Mouse (Mus musculus) urinary bladder, postnatal 25 days (tissue): ENCODE results near the gene Gm13023.
"Not testable (repeated sequence)": the region's sequence is repeated elsewhere in the genome, so short reads cannot be mapped to it uniquely, and the experiment has no call there.

ENCODE experiments used
- DNase-seq: peaks from one replicate; pipeline ENCODE4 v3.0.0; 2022; ENCODE audit warnings: low spot score

The Gm13023 gene

GRCm38 (mm10) chr4:143789052-143789451 is at the start of gene Gm13023:
Gene Gm13023, plus strand, starts transcription at chr4:143789352.
- not testable (repeated sequence) for DNase-seq

DNA sequence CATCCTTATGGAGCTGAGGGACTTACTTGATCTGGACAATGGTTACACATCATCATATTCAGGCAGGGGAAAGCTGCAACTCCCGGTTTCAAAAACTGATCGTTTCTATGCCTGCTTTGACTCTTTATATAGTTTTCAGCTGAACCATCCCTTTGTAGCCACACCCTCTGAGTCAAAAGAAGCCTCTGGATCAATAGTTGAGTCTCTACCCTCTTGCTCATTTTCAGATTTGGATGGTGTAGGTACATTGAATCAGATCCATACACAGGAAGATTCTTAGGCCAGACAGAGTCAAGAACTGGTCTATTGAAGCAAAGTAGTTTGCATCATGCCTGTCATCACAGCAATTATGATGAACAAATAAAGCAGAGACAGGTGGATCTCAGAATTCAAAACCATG is 26.8 kb downstream of the Gm13023 start, which contains the start of gene Gm13084:
Gene Gm13084 (minus strand): TSS at position 101 of the 400 bp plus-strand sequence.
- DNase-seq: no peak
